Mouse (Mus musculus): Measurements from ENCODE around the gene Gm11011. TPM values are rescaled to one million over a fixed set of nuclear protein-coding genes. Genes with fewer than 3 reads are reported as not detected.

Gene Gm11011
- polyA plus RNA-seq, 1 experiment from 2014 or later: not detected

GRCm38 (mm10) chr2:169545674-169546073 is 41.9 kb downstream of the Gm11011 start:
- H3K4me3 ChIP-seq (replicated peaks; ENCODE audit: low read depth, low read length): no peak overlapping the region
- no peak for ATAC-seq (replicated peaks; ENCODE audit: low FRiP score, low read depth)
- no peak for TF ChIP-seq CTCF (IDR thresholded peaks at IDR 0.05; ENCODE audit: low read depth)
- no peaks in the 10 kb centered on the region for H3K4me1 ChIP-seq (replicated peaks; ENCODE audit: insufficient read depth, low read length)
- WGBS: 47% methylated on average over 7 of the region's 7 CpGs
- no peak overlapping the region for H3K9ac ChIP-seq (ENCODE audit: low read depth, low read length)
- peak; percentile 29 for DNase-seq (ENCODE audit: low spot score)
- no peak overlapping the region for H3K4me2 ChIP-seq (ENCODE audit: low read length)
- no peaks in the 10 kb centered on the region for H3K36me3 ChIP-seq (ENCODE audit: insufficient read depth, low read length)
- H3K9me3 ChIP-seq (replicated peaks; ENCODE audit: low read length): no peaks in the 10 kb centered on the region
- H3K27me3 ChIP-seq (ENCODE audit: insufficient read depth, low read length): no peaks in the 10 kb centered on the region; the same call in 1 of the 2 replicates
- no peak overlapping the region for H3K27ac ChIP-seq

GRCm38 (mm10) chr2:169538906-169539305 is 48.6 kb downstream of the Gm11011 start:
- Histone ChIP-seq H3K36me3 (ENCODE audit: insufficient read depth, low read length) (no peaks in the 10 kb centered on the region), H3K4me2 (ENCODE audit: low read length) (no peak overlapping the region), H3K27ac (no peak overlapping the region), H3K9me3 (replicated peaks; ENCODE audit: low read length) (no peaks in the 10 kb centered on the region), H3K4me3 (replicated peaks; ENCODE audit: low read depth, low read length) (no peak overlapping the region), H3K9ac (ENCODE audit: low read depth, low read length) (no peak overlapping the region), H3K4me1 (replicated peaks; ENCODE audit: insufficient read depth, low read length) (no peaks in the 10 kb centered on the region), H3K27me3 (ENCODE audit: insufficient read depth, low read length) (no peaks in the 10 kb centered on the region)
- ATAC-seq (replicated peaks; ENCODE audit: low FRiP score, low read depth) (no peak; the same call in 1 of the 2 replicates), DNase-seq (ENCODE audit: low spot score) (peak; percentile 78)
- no peak for TF ChIP-seq CTCF (IDR thresholded peaks at IDR 0.05; ENCODE audit: low read depth)
- 27% methylated on average over 4 of the region's 4 CpGs for WGBS

Other genes starting within 250 kb of the Gm11011 start
- 9.8 and 10.7 TPM in 2 replicates for gene Tshz2, start 45.3 kb upstream of the Gm11011 start, polyA plus RNA-seq (2015; fragmentation: Nextera tagmentation; extraction: Ambion mirVana)

Data from kidney, postnatal 0 days (tissue).